Mouse (Mus musculus) brown adipose tissue, adult 24 weeks (tissue): ENCODE results near the gene Gprin1. TPM values are rescaled to one million over a fixed set of nuclear protein-coding genes. Genes with fewer than 3 reads are reported as not detected.

Experiments
- H3K27ac ChIP-seq: fragments of 200-500 bp; replicated peaks from 2 replicates; pipeline ENCODE4 v1.5.1; 2012; ENCODE audit warnings: low read depth, mild to moderate bottlenecking, low read length
- H3K4me1 ChIP-seq: fragments of 200-500 bp; 2 replicates; pipeline ENCODE4 v1.6.1; 2012; ENCODE audit warnings: low read length, mixed read lengths; ENCODE audit not compliant: control insufficient read depth, insufficient read depth, insufficient read length
- H3K4me3 ChIP-seq: fragments of 200-500 bp; 2 replicates; pipeline ENCODE4 v1.5.1; 2012; ENCODE audit warnings: low read depth, mild to moderate bottlenecking, low read length, moderate library complexity; ENCODE audit not compliant: insufficient read depth
- polyA plus RNA-seq: library from polyadenylated mRNA; stranded (reverse); fragments of >200 nt; gene quantifications from 2 replicates; pipeline ENCODE4 v1.2.4, GENCODE M21; 2012; ENCODE audit not compliant: missing spikeins, insufficient read depth, insufficient read length

Gene Gprin1
- polyA plus RNA-seq, 1 experiment = not detected

DNA sequence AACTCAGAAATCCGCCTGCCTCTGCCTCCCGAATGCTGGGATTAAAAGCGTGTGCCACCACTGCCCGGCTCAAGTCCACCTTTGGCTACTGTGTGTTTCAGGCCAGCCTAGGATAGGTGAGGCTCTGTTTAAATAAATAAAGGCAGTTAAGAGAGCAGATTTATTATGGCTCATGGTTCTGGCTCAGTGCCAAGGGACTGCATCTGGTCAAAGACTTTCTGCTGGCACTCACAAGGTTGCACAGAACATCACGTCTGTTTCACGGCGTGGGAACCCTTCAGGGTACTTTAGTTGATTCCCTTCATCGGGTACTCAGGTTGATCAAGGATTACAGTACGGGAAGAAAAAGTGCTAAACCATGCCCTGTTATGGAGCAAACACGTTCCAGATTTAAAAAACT, 34.7 kb downstream of the Gprin1 start:
- Histone ChIP-seq H3K27ac (no peak overlapping the region), H3K4me3 (no peak overlapping the region), H3K4me1 (no peaks in the 10 kb centered on the region)

DNA sequence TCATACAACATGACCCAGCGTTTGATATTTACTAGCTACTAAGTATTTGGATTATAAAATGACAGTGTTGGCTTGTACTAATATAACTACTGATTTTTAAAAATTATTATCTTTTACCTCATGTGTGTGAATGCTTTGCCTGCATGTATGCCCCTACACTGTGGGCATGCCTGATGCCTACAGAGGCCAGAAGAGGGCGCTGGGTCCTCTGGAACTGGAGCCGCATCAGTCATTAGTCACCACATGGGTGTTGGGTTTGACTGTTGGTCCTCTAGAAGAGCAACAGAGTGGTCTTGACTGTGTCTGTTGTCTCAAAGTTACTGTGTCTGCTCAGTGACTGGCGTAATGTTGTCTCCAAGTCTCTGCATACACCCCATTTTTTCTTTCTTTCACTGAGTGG, 35.3 kb downstream of the Gprin1 start:
- no peak overlapping the region for H3K27ac ChIP-seq
- no peak overlapping the region for H3K4me3 ChIP-seq
- H3K4me1 ChIP-seq = no peaks in the 10 kb centered on the region

DNA sequence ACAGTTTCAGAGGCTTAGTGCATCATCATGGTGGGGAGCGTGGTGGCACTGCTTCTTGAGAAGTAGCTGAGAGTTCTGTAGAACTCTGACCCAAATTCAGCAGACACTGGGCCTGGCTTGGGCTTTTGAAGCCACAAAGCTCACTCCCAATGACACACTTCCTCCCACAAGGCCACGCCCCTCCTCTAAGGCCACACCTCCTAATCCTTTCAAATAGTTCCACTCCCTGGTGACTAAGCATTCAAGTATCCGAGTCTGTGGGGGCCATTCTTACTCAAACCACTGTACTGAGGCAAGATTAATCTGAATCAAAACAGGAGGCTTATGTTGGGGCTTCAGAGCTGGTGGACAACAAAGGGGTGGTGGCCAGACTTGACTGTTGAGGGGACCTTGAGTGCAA, 38.8 kb downstream of the Gprin1 start:
- no peak overlapping the region for H3K27ac ChIP-seq
- H3K4me3 ChIP-seq = no peak overlapping the region
- H3K4me1 ChIP-seq = no peaks in the 10 kb centered on the region

DNA sequence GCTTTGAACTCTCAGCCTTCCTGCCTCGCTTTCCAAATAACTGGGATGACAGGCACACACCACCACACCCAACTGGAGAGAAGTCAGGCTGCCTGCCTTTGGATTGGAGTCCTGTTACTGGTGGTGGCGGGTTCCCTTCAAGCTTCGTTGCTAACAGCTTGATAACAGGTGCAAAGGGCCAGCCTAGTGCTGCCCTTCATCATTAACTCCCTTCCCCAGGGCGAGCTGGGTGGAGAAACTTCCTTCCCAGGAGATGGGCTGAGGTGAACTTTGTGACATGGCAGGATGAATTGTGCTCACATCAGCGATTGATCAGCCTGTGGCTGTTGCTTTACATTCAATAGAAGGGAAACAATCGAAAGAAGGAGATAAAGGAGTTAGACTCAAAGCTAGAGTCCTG, 44.8 kb downstream of the Gprin1 start:
- no peak overlapping the region for H3K27ac ChIP-seq
- H3K4me1 ChIP-seq = peaks cover 3% of the 10 kb centered on the region; the same call in 1 of the 2 replicates
- no peak overlapping the region for H3K4me3 ChIP-seq

DNA sequence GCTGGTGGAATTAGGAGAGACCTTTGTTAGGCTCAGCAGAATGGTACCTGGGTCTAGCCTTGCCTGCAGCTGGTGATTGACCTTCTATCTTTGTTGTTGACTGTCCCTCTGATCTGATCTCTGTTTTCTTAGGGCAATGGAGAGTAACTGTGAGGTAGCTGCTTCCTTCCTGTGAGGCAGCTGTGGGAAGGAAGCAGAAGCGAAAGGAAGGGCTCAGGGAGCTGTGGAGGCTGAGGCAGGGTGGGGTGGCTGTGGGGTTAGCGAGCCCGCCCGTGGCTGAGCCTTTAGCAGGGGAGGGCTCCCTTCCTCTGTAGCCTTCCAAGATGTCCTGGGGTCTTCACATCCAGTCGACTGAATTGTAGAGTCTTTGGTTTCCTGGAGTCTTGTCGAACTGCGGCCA, 47.2 kb downstream of the Gprin1 start:
- Histone ChIP-seq H3K4me1 (peaks cover 3% of the 10 kb centered on the region; the same call in 1 of the 2 replicates), H3K27ac (no peak overlapping the region), H3K4me3 (no peak overlapping the region)

DNA sequence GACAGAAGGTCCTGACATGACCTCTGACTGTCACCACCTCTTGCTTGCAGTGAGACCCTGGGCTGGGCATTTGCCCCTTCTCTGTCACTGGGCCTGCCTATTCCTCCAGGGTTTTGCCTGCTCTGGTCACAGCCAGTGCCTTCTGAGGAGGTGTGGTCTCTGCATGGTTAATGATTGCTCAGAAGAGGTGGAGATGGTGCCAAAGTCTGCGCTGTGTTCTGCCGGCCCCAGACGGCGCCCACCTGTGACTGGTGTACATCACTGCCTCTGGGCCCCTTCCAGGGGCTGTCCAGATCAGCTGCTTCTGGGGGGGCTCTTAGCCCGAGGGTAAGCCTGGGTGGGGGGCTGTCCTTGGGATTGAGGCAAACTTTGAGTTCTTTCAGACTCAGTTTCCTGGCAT, 48.4 kb downstream of the Gprin1 start, which contains the start of gene Cdhr2:
Gene Cdhr2 (plus strand): TSS at position 219 of the 400 bp plus-strand sequence.
- Histone ChIP-seq H3K27ac (no peak within 1 kb of the TSS), H3K4me1 (peaks cover 3% of the 10 kb centered on the region; the same call in 1 of the 2 replicates), H3K4me3 (no peak within 1 kb of the TSS)

DNA sequence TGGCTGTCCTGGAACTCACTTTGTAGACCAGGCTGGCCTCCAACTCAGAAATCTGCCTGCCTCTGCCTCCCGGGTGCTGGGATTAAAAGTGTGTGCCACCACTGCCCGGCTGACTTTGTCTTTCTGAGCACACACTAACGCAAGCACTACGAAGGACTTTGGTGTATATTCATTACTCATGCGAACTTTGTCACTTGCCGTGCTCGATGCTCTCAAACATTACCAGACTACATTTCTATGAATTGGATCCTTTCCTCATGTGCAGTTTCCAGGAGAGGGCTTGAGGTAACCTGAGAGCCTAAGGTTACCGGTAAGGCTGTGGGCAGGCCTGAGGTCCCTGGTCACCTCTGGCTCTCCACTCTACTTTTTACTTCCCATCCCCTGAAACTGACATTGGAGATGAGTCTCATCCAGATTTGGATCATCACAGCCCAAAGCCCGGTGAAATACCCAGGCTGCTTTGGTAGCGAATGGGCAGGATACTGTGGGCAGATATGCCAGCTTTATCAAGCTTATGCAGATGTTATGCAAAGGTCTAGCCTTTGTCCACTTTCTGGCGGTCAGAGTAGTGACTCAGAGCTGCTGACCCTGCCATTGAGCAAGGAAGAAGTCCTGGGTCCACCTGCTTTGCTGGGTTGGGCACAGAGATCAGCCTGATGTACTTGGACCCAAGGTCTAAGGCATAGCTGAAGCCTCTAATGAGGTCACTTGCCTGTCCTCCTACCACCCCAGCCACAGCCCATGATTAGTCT, 54.0 kb downstream of the Gprin1 start:
- Histone ChIP-seq H3K4me3 (no peak overlapping the region), H3K27ac (no peak overlapping the region), H3K4me1 (peaks cover 8% of the 10 kb centered on the region)

DNA sequence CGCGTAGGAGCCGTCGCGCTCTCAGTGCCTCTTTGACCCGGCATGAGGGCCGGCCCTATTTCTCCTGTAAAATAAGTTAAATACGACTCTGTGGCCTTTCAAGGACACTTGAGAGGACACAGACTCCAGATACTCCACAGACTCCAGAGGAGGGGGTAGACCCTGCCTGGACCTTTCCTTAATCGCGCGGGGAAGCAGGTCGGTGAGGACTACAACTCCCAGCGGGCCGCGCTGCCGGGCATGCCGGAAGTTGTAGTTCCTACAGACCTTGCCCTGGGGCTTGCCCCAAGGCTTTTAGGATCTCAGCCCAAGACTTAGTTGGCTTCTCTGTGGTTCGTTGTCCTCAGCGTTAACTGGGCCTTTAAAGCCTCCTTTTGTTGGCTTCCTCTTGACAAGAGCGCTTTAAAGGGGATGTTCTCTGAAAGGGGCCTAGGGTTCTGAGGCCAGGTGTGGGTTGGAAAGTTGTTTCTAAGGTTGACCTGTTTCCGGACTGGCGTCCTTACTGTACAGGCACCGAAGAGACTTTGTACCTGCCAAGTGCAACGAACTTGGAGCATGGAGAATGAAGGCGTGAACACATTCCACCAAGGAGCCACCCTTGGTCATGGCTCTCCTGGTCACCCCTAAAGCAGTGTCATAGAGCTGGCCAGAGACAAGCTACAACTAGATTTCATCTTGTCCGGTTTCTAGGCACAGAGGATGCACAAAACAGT, 55.2 kb downstream of the Gprin1 start:
- Histone ChIP-seq H3K4me3 (peak overlapping the region; percentile 79), H3K4me1 (peaks cover 8% of the 10 kb centered on the region), H3K27ac (peak overlapping the region; percentile 98)

DNA sequence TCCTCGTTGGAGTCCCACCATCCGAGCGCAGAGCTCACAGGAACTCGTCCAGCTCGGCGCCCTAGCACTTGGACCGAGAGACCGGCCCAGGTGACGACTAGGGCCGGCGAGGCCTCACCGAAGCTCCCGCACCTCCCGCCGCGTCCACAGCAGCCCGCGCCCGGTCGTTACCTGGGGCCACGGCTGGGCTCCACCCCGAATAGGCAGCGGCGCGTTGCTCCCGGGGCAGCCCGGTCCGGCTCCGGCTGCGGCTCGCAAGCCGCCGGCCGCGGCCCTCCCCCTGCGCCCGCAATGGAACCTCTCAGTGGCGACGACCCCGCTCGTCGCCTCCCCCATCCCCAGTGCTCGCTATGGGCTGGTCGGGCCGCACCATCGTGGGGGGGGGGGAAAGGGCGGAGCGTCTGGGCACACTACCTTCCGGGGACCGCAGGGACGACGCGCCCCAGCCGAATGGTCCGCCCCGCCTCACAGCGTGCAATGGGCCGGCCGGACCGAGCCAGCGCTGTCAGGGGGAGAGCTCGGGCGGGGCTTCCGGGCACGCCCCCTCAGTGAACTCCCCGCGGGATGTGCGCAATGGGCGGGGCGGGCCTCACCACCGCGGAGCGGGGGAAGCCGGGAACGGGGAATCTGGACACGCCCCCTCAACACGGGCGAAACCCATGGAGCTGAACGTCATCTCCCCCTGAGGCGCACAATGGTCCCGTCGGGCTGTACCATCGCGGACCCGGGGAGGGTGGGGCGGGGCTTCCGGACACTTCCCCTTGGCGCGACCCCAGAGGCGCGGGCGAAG, 55.9 kb downstream of the Gprin1 start, which contains the start of gene Rnf44:
Gene Rnf44 (minus strand): TSS at position 350 of the 790 bp plus-strand sequence.
- Histone ChIP-seq H3K4me1 (peaks cover 8% of the 10 kb centered on the region), H3K27ac (peak within 1 kb of the TSS; percentile 98), H3K4me3 (peak within 1 kb of the TSS; percentile 93)

DNA sequence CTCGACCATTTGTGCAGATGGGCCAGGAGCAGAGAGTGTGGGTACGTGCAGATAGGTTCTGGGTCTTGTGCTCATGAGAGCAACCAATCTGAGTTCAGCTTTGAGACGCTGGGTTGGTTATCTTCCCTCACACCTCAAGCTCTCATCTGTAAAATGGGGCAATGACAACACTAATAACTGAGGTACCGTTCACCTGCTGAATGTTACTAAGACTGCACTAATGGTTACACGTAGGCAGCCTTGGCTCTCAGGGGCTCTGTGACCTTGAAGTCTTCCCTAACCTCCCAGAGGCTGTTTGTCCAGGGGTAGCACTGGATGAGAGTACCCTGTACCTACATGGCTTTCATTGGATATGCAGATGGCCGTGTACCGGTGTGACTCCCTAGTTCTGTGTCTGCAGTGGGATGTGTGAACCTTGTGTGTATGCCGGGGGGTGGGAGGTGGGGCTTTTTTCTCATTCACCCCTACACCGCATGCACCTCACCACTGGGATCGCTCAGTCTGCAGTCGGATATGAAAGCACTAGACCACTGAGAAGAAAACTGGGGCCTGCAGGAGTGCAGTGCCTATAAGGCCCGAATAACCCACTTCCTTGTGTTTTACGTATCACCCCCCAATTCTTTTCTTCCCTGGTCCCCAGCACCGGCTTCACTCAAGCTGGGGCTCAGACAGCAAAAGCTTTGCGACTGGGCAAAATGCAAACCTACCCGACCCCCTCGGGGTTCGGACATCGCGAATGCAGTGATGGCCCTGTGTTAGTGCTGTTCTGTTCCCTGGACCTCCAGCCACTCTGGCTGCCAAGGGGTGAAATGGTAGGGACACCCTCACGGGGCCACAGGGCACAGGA, 56.7 kb downstream of the Gprin1 start:
- peak overlapping the region; percentile 93 for H3K4me3 ChIP-seq
- H3K4me1 ChIP-seq = peaks cover 8% of the 10 kb centered on the region
- peak overlapping the region; percentile 67 for H3K27ac ChIP-seq

DNA sequence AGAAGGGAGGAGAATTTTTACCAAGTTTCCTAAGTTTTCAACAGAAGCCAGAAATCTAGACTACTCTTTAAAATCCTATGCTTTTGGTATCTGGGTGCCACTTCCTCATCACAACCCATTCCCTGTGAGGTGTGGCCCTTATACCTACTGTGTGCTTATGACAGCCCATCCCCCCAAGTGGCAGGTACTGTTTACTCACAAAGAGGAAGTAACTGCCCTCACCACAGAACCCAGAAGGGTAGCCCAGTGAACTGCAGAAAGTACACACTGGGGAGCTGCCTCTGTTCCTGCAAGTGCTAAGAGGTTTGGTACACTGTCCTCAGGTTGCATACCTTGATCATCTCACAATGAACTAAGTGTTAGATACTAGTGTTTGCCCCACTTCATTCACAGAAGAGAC, 57.9 kb downstream of the Gprin1 start:
- peaks cover 8% of the 10 kb centered on the region for H3K4me1 ChIP-seq
- H3K27ac ChIP-seq = no peak overlapping the region
- H3K4me3 ChIP-seq = peak overlapping the region; percentile 93

DNA sequence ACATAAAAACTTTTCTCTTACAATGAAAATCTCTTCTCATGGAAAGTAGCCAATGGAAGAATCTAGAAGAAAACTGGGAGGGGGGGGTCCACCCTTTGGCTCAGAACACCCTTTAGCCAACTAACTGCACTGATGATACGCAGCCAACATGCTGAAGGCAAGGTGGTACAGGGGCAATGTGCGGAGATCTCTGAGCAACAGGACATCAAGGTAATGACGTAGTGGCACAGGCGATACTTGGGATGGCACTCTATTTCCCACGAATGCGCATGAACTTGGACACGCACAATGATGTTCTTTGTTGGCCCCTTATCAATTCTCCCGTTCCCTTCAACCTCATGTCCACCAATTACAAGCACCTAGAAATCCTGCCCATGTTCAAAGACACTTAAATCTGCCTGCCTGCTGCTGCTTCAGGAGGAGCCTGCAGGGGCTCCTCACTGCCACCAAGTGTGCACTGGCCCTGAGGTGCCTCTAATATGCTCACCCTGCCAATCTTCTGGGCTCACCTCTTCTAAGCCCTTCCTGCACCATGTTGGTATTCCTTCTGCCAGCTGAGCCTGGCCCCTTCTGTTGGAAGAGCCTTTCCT, 59.4 kb downstream of the Gprin1 start:
- no peak overlapping the region for H3K4me3 ChIP-seq
- no peak overlapping the region for H3K27ac ChIP-seq

DNA sequence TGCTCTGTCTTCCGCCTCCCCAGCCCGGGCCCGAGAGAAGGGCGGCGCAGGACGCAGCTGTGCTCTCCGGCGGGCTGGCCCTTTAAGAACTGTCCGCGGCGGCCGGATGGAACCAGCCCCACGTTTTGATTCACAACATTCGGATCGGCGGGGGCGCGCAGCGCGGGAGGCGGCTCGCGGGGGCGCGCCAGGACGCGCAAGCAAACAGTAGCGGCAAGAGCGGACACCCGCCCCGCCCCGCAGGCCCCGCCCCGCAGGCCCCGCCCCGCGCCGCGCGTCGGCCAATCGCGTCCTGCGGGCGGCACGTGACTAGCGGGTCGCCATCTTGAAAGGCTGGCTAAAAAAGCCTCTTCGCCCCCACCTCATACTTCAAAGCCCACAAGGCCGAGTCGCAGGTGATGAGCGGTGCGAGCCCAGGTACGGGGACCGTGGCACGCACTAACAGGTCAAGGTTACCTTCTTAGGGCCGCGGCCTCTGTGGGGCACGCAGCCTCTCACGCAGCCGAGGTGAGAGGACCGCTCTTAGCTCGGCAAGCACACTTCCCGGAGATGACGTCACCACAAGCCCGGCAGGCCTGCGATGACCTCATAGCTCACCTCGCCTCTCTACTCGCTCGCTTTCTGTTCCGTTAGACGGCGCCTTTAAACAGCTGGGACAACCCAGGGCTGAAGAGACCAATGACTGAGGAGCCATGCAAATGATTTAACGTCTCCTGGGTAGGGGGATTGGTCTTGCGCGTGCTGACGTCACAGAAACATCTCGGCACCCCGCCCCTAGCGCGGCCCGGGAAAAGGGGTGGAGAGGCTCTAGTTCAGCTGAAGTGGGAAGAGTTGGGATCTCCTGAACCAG, 61.9 kb downstream of the Gprin1 start:
- H3K27ac ChIP-seq = peak overlapping the region; percentile 99
- H3K4me3 ChIP-seq = peak overlapping the region; percentile 93
- H3K4me1 ChIP-seq = peaks cover 22% of the 10 kb centered on the region

More for the DNA sequence above, 59.4 kb downstream of the Gprin1 start:
- peaks cover 17% of the 10 kb centered on the region for H3K4me1 ChIP-seq
